Mouse (Mus musculus) cerebellum, adult 9-11 months (tissue): ENCODE measurements around the gene Itgad.
A peak's percentile ranks its signal among the peaks of the same experiment; 100 is the strongest.
"Not testable (repeated sequence)": the region's sequence is repeated elsewhere in the genome, so short reads cannot be mapped to it uniquely, and the experiment has no call there.

Experiments used
- DNase-seq: peaks from one replicate; pipeline ENCODE4 v3.0.0; 2022

Itgad gene

DNA sequence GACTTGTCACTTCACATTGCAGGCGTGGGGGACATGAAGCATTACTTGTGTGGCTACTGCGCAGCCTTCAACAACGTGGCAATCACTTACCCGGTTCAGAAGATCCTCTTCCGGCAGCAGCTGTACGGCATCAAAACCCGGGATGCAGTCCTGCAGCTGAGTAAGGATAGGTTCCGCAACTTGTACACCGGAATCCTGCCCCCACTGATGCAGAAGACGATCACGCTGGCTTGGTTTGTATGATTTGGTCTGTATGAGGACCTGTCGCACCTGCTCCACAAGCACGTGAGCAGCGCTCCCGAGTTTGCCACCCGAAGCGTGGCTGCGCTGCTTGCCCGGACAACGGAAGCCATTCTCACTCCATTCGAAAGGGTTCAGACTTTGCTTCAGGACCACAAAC, at the start of gene Itgad:
Gene Itgad (plus strand): TSS at position 301 of the 400 bp plus-strand sequence.
- DNase-seq, result no peak

DNA sequence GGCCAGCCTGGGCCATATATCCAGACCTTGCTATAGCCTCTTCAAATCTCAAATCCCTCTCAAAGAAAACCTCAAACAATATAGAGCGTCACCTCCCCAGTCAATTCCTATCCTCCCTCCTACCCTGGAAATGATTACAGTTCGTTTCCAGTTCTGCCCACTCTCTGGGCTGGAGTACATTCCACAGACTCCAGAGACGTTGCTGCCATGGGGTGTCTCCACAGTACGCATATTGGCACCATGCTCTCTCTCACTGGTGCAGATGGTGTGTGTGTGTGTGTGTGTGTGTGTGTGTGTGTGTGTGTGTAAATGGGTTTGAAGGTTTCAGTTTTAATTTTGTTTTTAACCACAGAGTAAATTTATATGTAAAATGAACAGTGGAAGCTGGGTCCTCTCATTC, 48.9 kb upstream of the Itgad start:
- DNase-seq, result no peak

DNA sequence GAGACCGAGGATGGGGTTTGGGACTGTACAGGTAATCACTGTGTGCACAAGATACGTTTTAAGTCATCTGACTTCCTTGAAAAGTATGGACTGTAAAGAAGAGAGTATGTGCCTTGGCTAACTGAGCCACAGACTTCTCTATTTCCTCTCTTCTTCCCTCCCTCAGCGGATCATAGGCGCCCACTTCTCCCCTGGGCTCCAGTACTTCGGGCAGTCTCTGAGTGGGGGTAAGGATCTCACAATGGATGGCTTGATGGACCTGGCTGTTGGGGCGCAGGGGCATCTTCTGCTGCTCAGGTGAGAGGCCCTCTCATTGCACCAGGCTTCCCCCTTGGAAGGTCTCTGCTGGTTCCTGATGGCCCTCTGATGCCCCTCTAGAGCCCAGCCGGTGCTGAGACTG, 46.7 kb upstream of the Itgad start:
- DNase-seq, result no peak

DNA sequence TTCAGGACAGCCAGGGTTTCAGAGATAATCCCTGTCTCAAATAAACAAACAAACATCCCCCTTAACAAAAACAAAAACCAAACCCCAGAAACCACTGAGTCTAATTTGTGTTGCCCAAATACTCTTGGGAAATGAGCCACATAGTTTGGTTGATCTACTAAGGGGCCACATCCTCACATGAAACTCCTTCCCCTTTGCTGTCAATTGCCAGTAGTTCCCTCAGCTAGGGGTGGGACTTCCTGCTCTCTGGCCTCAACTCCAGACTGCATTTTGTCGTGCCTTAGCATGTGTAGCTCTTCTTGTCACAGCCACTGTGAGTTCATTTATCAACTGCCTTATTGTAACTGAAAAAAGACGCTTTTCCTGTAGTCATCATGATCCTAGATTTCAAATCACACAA, 43.9 kb upstream of the Itgad start:
- DNase-seq, result no peak

DNA sequence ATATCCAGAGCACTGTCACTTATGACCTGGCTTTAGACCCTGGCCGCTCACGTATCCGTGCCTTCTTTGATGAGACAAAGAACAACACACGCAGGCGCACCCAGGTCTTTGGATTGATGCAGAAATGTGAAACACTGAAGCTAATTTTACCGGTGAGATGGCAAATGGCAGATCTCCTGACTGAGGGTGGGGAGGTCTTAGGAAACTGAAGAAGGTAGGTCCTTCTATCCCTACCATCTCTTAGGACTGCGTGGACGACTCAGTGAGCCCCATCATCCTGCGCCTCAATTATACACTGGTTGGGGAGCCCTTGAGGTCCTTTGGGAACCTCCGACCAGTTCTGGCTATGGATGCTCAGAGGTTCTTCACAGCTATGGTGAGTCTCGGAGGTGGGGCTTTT, 42.0 kb upstream of the Itgad start:
- DNase-seq, result no peak

DNA sequence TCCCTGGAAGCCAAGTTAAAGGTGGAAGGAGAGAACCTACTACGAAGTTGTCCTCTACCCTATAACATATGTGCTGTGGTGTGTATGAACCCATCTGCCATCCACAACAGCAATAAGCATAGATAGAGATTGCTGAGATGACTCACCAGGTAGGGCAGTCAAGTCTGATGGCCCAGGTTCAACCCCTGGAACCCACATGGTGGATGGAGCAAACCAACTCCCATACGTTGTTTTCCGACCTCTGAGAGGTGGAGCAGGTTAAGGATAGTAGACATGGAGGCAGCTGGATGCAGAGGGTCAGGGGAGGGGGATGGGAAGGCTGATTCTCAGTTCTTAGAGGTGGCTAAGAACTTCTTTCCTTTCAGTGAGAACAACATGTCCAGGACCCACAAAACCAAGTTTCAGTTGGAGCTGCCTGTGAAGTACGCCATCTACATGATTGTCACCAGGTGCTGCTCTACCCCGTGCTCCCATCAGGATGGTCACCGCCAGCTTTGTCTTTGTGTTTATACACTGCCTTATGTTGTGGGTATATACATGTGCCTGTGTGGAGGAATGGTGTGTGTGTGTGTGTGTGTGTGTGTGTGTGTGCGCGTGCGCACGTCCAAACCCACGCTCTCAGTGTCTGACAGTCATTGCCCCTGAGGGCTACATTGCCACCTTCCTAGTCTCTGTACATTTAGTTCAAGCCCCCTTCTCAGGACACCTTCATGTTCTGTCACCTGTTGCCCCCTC, 39.6 kb upstream of the Itgad start:
- DNase-seq, result no peak

DNA sequence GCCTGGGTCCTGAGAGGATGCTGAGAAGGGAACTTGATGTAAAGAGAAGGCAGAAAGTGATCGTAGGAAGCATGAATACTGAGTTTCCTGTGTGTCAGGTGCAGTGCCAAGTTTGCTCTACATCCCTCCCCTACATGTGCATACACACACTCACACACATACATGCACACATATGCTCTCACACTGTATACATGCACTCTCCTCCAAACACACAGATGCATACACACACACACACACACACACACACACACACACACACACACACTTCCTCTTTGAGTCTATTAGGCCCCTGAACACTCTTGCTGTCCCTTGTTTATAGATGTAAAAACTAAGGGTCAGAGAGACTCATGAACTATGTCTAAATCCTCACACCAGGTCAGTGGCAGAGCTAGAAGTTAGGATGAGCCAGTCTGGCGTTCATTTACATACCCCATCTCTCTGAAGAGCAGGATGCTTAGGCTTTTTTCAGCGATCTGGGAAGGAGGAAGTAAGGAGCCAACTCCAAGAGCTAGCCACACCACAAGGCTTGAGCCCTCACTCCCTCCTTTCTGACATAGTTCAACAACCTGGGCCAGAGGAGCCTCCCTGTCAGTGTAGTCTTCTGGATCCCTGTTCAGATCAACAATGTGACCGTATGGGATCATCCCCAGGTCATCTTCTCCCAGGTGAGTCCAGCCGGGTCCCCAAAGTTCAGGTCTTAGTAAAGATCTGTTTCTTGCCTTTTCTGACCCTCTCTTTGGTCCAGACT, 38.8 kb upstream of the Itgad start:
- DNase-seq, result no peak

DNA sequence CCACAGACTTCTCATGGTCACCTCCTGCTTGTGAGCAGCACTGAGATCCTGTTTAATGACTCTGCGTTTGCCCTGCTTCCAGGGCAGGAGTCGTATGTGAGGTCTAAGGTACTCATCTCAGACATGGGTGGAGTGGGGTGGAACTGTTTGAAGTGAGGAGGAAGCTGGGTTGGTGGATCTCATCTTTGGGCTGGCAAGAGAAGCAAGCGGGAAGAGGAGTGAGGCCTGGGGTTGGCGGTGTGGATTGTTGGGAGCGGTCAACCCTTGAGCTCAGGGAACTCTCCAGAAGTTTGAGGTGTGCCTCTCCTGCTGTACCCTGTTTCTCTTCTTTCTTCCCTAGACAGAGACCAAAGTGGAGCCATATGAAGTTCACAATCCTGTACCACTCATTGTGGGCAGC, 37.8 kb upstream of the Itgad start:
- no peak for DNase-seq

DNA sequence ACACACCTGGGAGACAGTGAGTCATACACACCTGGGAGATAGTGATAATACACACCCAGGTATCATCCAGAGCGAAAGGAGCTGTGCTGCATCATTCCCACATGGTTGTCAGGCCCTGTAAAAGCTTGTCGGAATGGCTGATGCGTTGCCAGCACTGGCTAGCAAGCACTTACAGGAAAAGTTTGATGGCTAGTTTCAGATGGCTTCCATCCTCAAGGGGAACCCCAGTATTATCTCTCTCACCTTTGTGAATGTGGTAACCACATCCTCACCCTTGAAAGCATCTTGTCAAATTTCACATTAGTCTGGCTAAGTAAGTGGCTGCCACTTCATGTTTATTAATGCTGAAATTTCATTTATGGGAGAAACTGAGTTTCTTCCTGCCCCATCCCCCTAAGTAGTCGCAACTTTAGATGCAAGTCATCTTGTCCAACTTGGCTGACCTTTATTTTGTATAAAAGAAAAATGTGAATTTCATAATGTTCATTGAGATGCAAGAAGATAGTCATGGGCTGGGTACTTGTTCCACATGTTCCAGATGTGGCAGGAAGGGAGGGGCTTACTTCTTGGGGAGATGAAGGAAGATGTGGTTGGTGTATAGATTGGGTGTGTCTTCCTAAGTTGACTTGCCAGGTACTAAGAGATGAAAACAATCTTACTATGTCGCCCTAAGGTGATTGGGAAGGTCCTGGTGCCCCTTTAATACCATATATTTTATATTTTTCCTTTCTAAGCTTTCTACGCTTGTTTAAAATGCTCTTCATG, 34.3 kb upstream of the Itgad start:
- DNase-seq, result no peak

DNA sequence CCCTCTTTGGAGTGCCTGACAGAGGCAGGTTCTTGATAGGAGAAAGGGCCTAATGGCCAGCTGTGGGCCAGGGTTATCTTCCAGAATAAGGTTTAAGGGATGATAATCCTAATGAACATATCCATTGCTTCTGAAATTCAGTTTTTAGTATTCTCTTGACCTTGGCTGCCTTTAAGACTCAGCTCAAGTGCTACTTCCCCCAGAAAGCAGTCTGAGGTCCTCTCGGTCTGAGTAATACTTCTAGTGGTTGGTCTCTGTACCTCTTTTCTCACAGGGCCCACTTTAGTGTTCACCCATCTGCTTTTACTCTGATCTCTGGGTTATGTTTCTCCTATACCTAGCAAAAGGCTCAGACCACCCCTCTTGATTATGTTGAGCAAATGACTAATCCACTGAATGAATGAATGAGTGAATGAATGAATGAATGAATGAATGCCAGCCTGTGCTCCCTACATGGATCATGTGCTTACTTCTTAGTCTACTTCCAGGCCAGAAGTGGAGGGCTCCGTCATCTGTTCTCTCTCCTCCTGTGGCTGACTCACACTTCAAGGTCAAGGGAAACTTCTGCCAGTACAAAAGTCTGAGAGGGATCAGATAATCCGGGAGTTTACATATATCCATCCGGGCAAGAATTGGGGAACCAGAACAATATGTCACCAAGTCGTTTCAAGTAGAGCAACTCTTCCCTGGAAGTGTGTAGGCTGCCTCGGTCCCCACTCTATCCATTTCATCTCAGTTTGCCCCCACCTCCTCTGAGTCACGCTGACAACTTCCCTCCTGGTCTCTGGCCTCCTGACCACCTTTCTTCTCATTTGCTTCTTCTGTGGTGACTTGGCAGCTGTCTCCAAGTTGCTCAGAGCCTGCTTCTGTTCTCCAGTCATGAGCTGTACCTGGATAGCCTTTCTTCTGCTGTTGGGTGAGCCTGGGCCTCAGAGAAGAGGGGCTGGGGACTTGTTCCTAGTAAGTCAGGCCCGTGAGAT, 25.1 kb upstream of the Itgad start, which contains the start of gene Itgax:
Gene Itgax (plus strand): TSS at position 807 of the 980 bp plus-strand sequence.
- no peak for DNase-seq

DNA sequence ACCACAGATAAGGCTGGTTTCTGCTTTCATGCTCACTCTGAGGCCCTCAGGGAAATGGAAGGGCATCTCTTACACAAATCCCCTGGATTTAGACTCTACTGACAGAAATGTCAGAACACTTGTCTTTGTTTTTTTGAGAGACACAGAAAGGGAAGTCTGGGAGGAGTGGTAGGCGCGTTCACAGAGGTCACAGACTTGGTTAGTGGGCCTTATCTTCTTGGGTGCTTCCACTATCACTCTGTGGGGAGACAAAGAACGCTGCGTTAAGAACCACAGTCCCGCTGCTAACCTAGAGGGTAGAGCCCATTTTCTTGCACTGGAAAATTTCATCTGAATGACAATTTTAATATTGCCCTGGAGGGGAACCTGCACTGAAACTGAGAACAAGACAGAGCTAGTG, 22.0 kb upstream of the Itgad start:
- no peak for DNase-seq

DNA sequence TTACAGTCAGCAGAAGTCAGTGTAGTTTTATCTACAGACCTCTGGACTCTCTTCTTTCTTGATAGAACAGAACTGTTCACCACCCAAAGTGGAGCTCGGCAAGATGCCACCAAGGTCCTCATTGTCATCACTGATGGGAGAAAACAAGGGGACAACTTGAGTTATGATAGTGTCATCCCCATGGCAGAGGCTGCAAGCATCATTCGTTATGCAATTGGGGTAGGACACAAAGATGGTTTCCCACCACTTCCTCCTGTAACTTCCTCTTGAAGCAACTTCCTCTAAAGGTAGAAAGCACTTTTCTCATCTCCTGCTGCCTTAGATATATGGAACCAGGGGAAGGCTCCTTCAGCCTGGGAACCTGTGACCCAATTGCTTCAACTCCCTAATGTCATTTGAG, 20.6 kb upstream of the Itgad start:
- DNase-seq, result no peak

DNA sequence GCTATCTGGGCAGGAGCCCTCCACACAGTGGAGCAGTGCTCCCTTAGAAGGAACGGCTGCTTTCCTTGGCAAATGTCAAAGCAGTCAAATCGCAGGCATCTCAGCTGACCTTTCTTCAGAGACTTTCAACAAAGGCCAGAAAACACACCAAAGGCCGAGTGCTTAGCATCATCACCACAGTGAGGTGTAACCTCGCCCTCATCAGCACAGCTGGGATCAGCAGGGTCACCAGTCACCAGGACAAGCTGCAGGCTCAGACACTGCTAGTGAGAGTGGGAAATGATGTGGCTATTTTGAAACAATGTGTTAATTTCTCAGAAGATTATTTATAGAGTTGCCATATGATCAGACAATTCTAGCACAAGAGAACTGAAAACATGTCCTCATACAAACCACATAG, 17.2 kb upstream of the Itgad start:
- DNase-seq, result no peak

DNA sequence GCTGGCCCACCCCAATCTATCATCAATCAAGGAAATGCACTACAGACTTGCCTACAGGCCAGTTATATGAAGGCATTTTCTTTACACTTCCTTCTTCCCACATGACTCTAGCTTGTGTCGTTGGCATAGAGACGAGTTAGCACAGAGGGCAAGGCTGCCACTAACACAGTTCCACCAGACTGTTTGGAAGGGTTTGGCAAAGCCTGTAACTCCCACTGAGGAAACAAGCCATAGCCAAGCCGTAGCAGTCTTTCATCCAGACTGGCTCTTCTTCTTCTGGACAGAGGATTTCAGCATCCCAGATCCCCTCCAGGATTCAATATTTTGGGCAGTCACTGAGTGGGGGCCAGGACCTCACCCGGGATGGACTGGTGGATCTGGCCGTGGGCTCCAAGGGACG, 14.6 kb upstream of the Itgad start:
- peak; percentile 21 for DNase-seq

DNA sequence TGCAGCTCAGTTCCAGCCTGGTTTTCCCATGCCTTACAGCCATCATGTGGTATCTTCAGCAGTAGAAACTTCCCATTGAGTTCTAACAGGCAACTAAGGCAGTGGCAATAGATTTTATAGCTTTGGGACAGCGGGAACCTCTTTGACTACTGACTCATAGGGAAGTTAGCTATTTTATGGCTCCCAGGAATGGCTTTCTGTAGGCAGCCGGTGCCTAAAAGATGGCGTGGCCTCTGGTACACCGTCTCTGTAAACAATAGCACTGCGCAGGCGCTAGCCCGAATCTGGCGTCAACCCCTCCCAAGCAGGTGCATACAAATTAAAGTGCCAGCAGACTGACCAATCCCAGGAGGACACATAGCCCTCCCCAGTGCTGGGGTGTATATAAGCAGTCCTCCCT, 3.2 kb upstream of the Itgad start:
- no peak for DNase-seq

DNA sequence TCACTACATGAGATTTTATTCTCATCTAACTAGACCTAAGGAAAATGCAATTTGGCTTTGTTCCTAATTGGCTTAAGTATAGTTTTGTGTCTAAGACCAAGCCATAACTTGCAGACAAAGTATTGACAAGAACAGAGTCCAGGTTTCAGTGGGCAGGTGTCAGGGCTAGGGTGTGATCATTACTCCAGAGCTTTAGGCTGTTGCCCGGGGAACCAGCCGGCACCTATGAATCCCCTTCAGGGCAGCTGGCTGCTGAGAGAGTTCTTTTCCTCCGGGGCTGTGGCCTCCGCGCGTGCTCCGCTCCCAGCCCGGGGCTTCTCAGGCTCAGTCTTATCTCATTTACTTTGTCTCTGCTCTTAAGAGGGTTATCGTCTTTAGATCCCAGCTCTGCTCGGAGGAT, 748 bp downstream of the Itgad start:
- DNase-seq, result no peak

DNA sequence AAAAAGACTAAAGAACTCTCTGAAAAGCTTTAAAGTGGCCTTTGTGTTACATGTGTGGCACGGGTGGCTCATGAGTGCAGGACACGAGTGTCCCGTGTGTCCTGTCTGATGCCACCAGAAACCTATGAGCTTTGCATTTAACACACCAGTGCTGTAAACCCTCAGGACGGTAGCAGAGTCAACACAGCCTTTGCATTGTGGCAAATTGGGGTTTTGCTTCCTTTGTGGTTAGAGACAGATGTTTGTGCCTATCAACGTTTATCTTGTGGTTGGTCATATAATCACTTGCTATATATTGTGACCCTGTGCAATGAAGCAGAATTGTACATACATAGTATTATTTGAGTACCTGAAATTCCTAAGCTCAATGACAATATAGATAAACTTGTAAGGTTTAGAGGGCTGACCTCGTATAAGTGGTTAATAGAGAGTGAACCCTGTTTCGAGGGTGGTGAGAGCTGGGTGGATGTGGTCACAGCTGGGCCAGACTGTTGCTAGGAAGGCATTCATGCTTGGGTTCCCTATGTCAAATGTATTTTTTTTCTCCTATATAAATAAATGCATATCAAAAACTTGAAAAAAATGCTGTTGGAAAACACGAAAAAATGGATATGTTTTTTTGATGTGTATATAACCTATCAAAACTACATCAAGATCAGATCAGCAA, 4.6 kb downstream of the Itgad start:
- not testable (repeated sequence) for DNase-seq

DNA sequence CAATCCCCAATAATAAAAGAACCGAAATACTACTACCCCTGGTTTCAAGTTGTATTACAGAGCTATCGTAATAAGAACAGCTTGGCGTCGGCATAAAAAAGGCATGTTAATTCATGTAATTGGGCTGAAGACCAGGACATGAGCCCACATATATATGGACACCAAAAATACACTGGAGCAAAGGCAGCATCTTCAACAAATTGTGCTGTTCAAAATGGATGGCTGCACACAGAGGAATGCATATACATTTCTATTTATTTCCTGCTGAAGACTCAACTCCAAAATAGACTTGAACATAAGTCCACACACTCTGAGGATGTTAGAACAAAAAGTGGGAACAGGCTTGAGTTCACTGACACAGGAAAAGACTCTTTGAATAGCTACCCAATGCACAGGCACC, 9.8 kb downstream of the Itgad start:
- no peak for DNase-seq

DNA sequence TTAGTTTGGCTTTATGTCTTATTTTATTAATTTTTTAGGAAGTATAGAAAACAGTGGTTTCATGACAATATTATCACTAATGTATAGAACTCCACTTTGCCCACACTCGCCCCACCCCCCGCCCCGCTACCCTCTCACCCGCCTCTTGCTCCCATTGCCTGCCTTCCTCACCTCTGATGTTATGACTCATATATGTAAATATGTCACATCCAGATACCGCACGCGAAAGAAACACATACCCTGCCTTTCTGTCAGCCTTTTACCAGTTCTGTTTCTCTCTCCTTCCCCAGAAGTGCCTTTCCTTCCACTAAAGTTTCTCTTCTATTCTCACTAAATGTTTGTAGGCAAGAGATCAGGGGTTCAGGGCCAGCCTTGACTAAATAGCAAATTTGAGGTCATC, 12.2 kb downstream of the Itgad start:
- DNase-seq, result no peak

DNA sequence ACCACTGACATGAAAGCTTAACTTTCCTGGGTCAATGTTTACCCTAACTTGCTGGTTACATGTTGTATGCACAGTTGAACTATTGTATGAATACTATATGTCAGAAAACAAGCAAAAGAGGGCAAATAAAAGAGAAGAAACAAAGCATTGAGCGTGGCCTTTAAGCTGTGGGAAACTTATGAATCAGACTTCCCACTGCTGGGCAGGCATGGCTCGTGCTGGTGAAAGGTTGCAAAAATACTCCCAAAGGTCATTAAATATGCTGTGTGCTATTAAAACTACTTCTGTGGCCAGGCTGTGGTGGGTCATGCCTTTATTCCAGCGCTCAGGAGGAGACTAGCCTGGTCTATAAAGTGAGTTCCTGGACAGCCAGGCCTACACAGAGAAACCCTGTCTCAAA, 15.8 kb downstream of the Itgad start:
- no peak for DNase-seq

DNA sequence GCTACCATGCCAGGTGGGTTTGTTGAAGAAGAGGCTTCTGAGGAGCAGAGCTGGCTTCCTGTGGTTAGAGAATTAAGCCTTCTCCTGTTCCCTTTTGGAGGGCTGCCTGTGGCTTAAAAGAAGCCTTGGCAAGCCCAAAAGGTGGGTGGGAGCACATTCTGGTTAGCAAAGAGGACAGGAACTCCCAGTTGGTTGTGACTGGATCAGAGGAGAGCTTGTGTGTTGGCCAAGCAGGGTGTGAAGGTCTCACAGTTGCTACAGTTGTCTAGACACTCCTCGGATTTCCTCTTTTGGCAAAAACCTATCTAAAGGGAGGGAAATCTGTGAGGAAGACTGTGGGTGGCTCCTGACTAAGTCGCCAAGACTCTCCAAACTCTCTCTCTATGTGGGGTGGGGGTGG, 24.2 kb downstream of the Itgad start:
- no peak for DNase-seq

DNA sequence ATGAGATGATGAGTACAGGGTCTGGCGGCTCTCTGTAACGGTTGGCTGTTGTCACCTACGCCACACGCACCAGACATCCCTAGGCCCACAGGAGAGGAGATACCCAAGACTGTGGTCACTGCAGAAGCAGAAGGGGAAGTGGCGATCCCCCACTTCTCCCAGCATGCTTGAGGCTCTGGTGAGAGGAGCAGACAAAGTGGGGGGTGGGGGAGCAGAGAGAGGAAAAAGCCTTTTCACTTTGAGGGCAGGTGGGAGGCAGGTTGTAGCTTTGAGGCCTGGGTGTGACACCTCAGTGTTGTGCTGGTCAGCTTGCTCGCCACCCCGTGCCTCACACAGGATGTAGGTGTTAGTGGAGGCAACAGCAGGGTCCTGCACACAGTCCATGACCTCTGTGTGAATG, 25.9 kb downstream of the Itgad start:
- no peak for DNase-seq
